Mouse (Mus musculus) cerebellum, adult 9-10 months (tissue): ENCODE results near the gene Fkbp4.
"Not testable (repeated sequence)": the region's sequence is repeated elsewhere in the genome, so short reads cannot be mapped to it uniquely, and the experiment has no call there.

Source experiments
- DNase-seq: peaks from one replicate; pipeline ENCODE4 v3.0.0; 2022

Gene Fkbp4

GRCm38 (mm10) chr6:128389185-128389584 lies 49.3 kb downstream of the Fkbp4 start:
- no peak for DNase-seq

DNA sequence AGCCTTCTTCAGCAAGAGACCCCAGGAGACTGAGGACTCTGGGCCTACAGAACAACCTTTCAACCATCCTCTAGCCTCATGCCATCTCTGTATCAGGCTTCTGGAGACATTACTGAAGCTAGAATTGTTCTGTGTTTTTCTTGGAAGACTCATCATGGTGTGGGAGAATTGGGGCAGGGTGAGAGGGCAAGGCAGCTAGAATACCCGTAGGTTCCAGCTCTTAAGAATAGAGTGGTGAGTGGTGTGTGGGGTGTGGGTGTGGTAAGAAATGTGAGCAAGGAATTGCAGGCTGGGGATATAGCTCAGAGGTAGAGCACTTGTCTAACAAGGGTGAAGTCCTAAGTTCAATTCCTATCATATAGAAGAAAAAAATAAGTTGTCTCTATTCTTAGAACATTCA lies 53.5 kb downstream of the Fkbp4 start:
- DNase-seq = no peak

- no peak for DNase-seq
Measured at GRCm38 (mm10) chr6:128383752-128384151, 54.7 kb downstream of the Fkbp4 start.

GRCm38 (mm10) chr6:128381254-128381653 lies 57.2 kb downstream of the Fkbp4 start:
- no peak for DNase-seq

- DNase-seq = not testable (repeated sequence)
Measured at GRCm38 (mm10) chr6:128380594-128381167, 57.8 kb downstream of the Fkbp4 start.
